Mouse (Mus musculus) cerebellum, postnatal 36 days (tissue): ENCODE data around the gene Rnf2.
"Not testable (repeated sequence)": the region's sequence is repeated elsewhere in the genome, so short reads cannot be mapped to it uniquely, and the experiment has no call there.

Experiments
- DNase-seq, 2 experiments: peaks; one replicate each; pipeline ENCODE4 v3.0.0; 2021 to 2022; ENCODE audit warnings: mixed read lengths in 2 of 2

Rnf2 gene

DNA sequence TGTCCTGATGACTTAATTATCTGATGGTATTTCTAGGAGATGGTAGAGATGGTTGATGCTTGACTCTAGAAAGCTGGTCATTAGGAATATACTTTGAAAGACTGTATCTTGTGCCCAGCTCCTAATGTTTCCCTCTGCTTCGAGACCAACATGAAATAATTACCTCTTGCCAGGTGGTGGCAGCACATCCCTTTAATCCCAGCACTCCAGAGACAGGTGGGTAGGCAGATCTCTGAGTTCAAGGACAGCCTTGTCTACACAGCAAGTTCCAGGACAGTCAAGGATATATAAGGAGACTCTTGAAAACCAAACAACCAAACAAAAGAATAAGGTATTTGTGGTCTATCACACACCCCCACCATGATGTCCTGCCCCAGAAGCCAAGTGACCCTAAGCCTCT, 17.2 kb downstream of the Rnf2 start:
- peak in 1 of 2 experiments; percentile 21 for DNase-seq

DNA sequence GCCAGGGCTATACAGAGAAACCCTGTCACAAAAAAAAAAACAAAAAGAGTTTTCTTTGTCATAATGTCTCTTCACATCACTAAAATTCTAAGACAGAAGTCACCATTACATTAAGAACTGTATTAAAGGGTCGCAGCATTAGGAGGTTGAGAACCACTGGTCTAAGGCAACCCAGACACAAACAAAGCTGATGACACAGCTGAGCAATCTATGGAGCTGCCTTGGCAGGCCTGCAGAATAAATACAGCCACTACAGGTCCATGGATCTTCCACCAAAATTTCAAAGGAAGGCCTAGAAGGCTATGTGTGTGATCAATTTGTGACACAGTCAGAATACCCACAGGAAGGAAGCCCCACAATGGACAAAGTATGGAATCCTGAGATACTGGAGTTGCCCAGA, 18.3 kb downstream of the Rnf2 start:
- DNase-seq: no peak

DNA sequence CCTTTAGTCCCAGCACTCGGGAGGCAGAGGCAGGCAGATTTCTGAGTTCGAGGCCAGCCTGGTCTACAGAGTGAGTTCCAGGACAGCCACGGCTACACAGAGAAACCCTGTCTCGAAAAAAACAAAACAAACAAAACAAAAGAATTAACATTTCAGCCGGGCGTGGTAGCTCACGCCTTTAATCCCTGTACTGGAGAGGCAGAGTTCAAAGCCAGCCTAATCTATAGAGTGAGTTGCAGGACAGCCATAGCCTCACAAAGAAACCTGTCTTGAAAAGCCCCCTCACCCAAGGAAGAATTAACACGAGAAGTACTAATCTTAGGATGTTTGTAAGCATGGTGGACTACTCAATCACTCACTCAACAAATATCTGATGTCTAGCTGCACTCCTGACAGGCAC, 28.4 kb downstream of the Rnf2 start:
- DNase-seq: not testable (repeated sequence)

DNA sequence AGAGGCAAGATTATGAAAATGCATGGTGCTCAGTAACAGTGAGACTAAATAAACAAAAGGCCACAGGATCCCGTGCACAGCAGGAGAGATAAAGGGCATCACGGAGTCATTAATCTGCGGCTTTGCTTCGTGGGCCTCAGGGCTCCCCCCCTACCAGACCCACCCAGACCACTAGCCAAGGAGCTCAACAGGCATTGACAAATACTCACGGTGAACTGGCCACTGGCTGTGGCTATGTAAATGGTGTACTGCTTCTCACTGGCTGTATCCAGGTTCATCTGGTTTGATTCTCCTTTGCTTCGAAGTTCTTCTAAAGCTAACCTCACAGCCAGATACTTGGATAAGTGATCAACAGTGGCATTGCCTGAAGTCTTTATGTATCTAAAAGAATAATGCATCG, 29.3 kb downstream of the Rnf2 start:
- no peak for DNase-seq

DNA sequence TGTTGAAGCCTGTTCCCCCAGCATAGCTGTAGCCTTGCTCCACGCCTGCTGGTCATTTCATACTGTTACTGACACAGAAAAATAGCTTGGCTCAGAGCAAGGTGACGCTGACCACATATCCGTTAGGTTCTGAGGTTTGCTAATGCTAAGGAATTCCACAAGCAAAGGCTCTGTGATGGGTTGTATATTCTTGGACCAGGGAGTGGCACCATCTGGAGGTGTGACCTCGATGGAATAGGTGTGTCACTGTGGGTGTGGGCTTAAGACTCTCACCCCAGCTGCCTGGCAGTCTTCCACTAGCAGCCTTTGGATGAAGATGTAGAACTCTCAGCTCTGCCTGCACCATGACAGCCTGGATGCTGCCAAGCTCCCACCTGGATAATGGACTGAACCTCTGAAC, 34.2 kb downstream of the Rnf2 start:
- no peak for DNase-seq

DNA sequence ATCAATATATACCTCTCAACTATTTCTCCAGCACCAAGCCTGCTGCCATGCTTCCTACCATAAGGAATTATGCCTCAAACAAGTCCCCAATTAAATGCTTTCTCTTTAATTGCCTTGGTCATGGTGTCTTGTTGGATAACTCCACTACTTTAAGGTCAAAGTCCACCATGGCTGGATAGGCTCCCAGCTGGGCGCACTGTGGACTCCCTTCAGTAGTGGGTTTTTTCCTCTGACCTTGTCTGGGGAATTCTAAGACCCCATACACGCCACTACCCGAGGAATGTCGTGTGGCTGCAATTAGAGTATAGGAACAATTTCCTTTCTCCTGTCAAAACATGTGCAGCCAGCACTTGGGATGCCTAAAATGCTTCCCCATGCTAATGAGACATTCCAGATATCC, 35.8 kb downstream of the Rnf2 start:
- DNase-seq: no peak

DNA sequence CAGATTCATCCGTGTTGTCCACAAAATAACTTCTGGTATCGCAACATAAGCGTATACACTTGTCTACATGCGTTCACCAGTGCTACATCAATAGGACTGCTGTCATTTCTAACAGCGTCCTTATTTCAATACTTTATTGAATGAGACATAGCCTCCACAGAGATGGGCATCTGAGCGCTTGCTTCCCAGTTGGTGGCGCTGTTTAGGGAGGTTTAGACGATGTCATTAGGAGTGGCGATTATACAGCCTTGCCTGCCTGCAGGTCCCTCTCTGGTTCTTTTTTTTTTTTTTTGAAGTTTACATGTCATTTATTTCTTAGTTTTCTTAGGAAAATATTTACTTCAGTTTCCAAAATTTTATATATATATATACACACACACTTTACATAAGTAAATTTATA, 39.5 kb downstream of the Rnf2 start:
- DNase-seq: no peak

DNA sequence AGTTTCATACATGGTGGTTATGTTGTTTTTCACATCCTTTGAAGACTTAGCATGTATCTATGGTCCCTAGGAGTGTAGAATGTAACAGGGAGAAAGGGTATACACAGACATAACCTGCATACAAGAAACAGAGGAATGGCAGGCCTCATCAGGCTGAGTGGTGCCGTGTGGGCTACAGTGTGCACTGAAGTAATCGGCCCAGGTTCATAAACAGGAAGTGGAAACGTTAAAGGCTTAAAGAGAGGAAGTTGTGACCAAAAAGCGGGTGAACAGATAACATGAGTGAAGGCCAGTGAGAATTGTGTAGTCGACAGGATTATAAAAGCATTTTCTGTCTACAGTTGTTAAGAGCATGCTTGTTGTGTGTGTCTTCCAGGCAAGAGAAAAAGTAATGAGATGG, 43.7 kb downstream of the Rnf2 start:
- DNase-seq: no peak

DNA sequence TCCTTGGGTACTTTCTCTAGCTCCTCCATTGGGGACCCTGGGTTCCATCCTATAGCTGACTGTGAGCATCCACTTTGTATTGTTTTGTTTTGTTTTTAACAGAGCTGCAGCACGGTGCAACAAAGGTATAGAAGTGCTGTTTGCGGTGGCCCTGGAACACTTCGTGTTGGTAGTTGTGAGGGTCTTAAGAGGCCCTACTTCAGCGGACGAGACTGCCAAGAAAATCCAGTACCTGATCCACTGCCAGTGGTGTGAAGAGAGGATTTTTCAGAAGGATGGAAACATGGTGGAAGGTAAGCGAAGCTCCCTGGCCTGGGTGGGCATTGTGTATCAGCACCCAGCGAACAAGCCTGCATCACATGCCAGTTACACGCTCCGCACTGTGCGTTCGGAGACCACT, 48.8 kb downstream of the Rnf2 start:
- DNase-seq: no peak

DNA sequence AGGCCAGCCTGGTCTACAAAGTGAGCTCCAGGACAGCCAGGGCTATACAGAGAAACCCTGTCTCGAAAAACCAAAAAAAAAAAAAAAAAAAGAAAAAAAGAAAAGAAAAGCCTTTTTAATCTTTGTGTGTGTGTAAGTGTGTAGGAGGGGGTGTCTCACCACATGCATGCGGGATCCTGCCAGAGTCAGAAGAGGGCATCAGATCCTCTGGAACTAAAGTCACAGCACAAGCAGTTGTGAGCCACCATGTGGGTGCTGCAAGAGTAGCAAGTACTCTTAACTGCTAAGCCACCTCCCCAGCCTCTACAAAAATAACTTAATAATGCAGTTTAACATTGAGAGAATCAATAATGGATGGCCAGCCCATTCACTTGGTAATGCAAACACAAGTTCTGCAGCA, 49.9 kb downstream of the Rnf2 start:
- no peak for DNase-seq

DNA sequence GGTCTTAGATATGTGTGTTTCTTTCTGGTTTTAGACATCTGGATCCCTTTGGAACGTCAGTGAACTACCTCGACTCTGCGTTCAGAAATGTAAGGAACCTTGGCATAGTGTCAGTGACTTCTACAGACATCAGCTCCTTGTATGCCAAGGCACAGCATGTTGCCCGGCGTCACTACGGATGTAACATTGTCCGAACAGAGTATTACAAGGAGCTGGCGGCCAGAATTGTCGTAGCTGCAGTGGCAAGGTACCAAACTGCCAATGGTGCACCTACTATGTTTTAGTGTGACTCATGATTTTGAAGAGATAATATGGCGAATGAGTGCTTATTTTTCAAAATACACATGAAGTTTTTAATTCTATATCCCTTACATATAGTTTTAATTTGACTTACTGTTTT, 50.9 kb downstream of the Rnf2 start:
- peak; percentile 28 to 30 for DNase-seq

DNA sequence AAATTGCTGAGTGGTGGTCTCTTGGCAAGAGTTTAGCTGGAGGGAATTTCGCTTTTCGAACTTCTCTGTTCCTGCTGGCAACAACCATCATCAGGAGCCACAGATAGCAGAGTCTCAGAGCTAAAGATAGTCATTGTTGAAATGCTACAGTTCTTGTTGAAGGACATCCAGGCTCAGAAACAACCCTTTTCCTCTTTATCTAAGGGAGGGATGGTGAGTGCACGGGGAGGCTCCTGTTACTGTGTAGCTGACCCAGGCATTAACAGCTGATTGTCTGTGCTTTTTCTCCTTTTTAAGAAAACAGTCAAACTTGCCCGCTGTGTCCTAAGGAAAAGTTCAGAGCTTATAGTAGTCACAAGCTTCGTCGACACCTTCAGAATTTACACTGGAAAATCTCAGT, 65.3 kb downstream of the Rnf2 start:
- no peak for DNase-seq

DNA sequence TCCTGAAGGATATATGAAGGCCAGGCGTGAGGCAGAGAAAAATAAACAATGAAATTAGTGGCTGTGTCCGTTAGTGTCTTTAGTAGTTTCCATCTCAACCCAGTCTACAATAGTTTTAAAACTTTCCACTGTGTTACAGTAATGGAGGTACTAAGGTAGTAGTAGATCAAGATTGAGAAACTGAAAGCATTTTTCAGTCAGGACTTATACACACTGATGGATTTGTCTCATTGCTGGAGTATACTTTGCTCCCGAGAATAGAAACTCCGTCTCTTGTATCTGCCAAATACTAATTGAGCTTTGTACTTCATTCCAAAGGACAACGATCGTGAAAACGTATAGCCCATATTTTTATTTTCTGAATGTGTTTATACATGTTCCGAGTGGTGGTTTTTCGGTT, 71.4 kb downstream of the Rnf2 start:
- no peak for DNase-seq

DNA sequence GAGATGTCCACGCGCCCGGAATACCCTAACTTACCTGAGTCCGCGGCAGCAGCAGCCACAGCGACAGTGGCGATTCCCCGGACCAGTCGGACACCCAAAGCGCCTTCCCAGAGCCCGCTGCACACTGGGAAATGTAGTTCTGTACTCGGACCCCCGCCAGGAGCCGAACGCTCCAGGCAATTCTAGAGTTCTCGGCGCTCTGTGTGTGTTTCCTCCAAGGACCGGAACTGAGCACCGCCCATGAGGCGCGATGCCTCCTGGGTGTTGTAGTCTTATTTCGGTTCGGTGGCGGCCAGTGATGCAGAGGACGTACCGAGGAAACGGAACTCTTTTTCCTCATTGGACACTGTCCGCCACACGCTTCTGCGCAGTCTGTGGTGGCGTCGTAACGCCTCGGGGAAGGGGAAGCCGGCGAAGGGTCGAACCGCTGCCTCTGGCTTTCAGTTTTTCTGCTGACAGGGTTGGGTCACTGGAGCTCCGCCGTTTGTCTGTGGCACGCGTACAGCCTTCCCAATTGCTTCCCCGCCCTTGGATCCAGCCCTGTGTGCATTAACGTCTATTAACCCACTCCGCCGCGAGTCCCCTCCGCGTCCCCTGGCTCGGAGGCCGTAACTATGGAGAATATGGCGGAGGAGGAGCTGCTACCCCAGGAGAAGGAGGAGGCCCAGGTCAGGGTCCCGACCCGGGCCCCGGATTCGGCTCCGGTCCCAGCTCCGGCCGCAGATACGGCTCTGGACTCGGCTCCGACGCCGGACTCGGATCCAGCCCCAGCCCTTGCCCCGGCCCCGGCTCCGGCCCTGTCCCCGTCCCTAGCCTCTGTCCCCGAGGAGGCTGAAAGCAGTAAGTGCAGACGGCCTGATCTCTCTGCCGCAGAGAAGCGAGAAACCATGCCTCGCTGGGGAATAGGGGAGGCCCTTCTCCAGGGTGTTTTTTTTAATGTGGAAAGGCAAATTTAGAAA, 72.2 kb downstream of the Rnf2 start, which contains the start of the genes Swt1 and Trmt1l:
Swt1 (minus strand) TSS at position 193 of the 959 bp plus-strand sequence.
Trmt1l (plus strand) TSS at position 280 of the 959 bp plus-strand sequence.
- DNase-seq: peak; percentile 99

DNA sequence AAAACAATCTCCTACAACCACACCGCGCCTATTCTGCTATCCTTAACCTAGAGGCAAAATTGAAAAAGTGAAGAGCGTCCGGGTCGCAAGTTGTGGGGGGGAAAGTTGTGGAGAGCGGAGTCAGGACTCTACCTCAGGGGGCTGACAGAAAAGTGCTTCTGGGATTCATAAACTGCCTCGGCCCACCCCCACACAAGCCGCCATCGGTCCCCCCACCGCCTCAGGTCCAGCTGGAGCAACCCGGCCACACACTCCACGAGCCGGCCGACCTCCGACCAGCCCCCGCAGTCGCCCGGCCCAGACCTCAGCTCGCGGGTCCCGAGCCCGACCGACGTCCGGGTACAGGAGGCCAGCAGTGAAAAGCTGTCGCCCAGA, 72.9 kb downstream of the Rnf2 start:
- no peak for DNase-seq

DNA sequence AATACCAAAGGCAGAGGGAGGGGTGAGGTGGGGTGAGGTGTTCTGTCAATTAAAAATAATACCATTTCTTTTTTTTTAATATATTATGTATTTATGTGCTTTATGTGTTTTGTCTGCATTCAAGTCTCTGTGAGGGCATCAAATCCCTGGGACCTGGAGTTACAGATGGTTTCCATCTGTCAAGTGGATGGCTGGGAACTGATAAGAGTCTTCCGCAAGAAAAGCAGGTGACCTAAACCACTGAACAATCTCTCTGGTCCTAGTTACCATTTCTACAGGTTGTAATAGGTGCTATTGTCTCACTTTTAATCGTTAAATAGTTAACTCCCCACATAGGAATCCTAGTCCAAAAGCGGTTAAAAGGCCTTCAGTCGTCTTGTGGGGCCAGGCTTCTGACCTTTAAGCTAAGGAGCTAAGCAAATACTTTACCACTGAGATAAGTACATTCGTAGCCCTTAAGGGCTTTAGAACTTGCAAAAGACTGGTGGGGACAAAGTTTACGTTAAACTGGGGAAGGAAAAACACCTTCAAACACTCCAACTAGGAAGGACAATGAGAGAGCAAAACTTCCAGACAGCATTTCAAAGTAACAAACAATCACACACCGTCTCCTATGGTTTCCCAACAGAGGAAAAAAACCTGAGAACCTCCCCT, 73.7 kb downstream of the Rnf2 start:
- DNase-seq: no peak

DNA sequence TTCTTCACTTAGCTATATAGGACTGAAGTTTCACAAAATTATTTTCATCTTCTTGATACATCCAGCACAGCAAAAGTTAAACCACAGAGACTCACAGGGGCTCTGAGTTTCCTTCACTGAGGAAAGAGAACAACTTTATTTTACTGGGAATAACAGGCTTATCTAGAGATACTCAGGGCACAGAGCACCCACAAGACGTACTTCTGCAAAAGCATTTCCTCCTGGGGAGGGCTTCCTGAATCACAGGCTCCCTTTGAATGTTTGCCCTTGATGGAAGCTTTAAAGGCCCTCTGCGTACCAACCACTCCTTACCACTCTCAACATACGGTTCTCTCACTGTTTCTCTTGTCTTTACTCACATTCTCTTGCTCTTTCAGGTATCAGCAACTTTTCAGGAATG, 78.6 kb downstream of the Rnf2 start:
- no peak for DNase-seq

DNA sequence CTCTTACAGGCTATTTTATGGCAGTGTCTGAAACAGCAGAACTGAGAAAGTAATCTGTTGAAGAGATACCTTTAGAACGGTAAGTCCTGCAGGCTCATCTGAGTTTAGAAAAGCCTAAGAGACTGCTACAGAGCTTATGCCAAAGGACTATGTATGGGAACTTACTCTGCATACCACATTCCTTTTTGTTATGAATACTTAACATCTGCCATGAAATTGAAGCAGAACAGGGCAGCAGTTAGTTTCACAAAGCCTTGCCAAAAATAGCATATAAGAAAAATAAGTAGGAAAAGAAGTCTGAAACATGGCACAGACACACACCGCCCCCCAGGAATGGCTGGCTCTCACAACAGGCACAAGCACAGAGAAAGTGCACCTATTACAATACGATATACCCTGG, 90.9 kb downstream of the Rnf2 start:
- no peak for DNase-seq
